Mouse (Mus musculus) hindbrain, embryonic 12.5 days (tissue): Measurements from ENCODE around the gene Lingo2. TPM values are rescaled to one million over a fixed set of nuclear protein-coding genes. Genes with fewer than 3 reads are reported as not detected.

Experiments
- ATAC-seq: fragments of 200-750 bp; cut with Nextera tagmentation; 2 replicates; pipeline ENCODE4 v1.8.0; 2017; ENCODE audit warnings: moderate TSS enrichment; ENCODE audit not compliant: low FRiP score
- H3K27ac ChIP-seq: fragments of 300-500 bp; sonication (generic); 2 replicates; pipeline ENCODE4 v1.5.1; 2016; ENCODE audit warnings: mild to moderate bottlenecking
- H3K27me3 ChIP-seq: fragments of 300-500 bp; sonication (generic); 2 replicates; pipeline ENCODE4 v1.6.1; 2016; ENCODE audit warnings: mild to moderate bottlenecking
- H3K36me3 ChIP-seq: fragments of 300-500 bp; sonication (generic); 2 replicates; pipeline ENCODE4 v1.6.1; 2016; ENCODE audit warnings: mild to moderate bottlenecking
- H3K4me1 ChIP-seq: fragments of 300-500 bp; sonication (generic); 2 replicates; pipeline ENCODE4 v1.6.1; 2016
- H3K4me2 ChIP-seq: fragments of 300-500 bp; sonication (generic); replicated peaks from 2 replicates; pipeline ENCODE4 v1.6.1; 2016; ENCODE audit warnings: mild to moderate bottlenecking
- H3K4me3 ChIP-seq: fragments of 300-500 bp; sonication (generic); 2 replicates; pipeline ENCODE4 v1.5.1; 2016; ENCODE audit warnings: mild to moderate bottlenecking
- H3K9ac ChIP-seq: fragments of 300-500 bp; sonication (generic); 2 replicates; pipeline ENCODE4 v1.6.1; 2016; ENCODE audit warnings: mild to moderate bottlenecking, moderate library complexity
- H3K9me3 ChIP-seq: fragments of 300-500 bp; sonication (generic); replicated peaks from 2 replicates; pipeline ENCODE4 v1.6.1; 2016; ENCODE audit warnings: mild to moderate bottlenecking
- WGBS: fragments of 180-500 bp; shearing (Covaris S2); methylation state at CpG from one replicate; pipeline ENCODE4 v1.1.7; 2016; 5-methylcytosine and 5-hydroxymethylcytosine counted together
- polyA plus RNA-seq: library from polyadenylated mRNA; unstranded; fragments of >200 nt; fragmentation: Nextera tagmentation; extraction: Ambion mirVana; gene quantifications from 2 replicates; pipeline ENCODE4 v1.2.1, GENCODE M21; 2016

Lingo2 gene
- polyA plus RNA-seq, 1 experiment from 2014 or later: 12.4 TPM

GRCm38 (mm10) chr4:36490255-36490654, 461.3 kb downstream of the Lingo2 start:
- WGBS: 80% methylated on average over 1 of the region's 1 CpGs
- Histone ChIP-seq H3K9ac (no peak overlapping the region), H3K36me3 (no peaks in the 10 kb centered on the region), H3K4me3 (no peak overlapping the region), H3K9me3 (no peaks in the 10 kb centered on the region), H3K27ac (no peak overlapping the region), H3K4me1 (no peaks in the 10 kb centered on the region), H3K4me2 (no peak overlapping the region), H3K27me3 (no peaks in the 10 kb centered on the region)
- ATAC-seq: no peak

GRCm38 (mm10) chr4:36435211-36435610, 516.3 kb downstream of the Lingo2 start:
- Histone ChIP-seq H3K4me1 (no peaks in the 10 kb centered on the region), H3K4me3 (no peak overlapping the region), H3K36me3 (no peaks in the 10 kb centered on the region), H3K27me3 (no peaks in the 10 kb centered on the region), H3K9me3 (no peaks in the 10 kb centered on the region), H3K9ac (no peak overlapping the region), H3K27ac (no peak overlapping the region), H3K4me2 (no peak overlapping the region)
- no peak for ATAC-seq
- 89% methylated on average over 3 of the region's 3 CpGs for WGBS

- H3K27ac ChIP-seq: no peak overlapping the region
- H3K4me3 ChIP-seq: no peak overlapping the region
- H3K4me1 ChIP-seq: 0 out of 2 replicates have a peak, but pooled peaks cover 2% of the 10 kb centered on the region
- H3K27me3 ChIP-seq: no peaks in the 10 kb centered on the region
- H3K9ac ChIP-seq: no peak overlapping the region
- H3K9me3 ChIP-seq: no peaks in the 10 kb centered on the region
- whole genome bisulfite sequencing: 44% methylated on average over 5 of the region's 5 CpGs
- no peaks in the 10 kb centered on the region for H3K36me3 ChIP-seq
- ATAC-seq: peak; percentile 83
- no peak overlapping the region for H3K4me2 ChIP-seq
Measured at GRCm38 (mm10) chr4:36426192-36426591, 525.4 kb downstream of the Lingo2 start.

GRCm38 (mm10) chr4:36407350-36407749, 544.2 kb downstream of the Lingo2 start:
- 81% methylated on average over 3 of the region's 3 CpGs for WGBS
- ATAC-seq: no peak
- H3K4me1 ChIP-seq: no peaks in the 10 kb centered on the region
- H3K4me2 ChIP-seq: no peak overlapping the region
- no peak overlapping the region for H3K9ac ChIP-seq
- no peak overlapping the region for H3K4me3 ChIP-seq
- no peak overlapping the region for H3K27ac ChIP-seq
- no peaks in the 10 kb centered on the region for H3K27me3 ChIP-seq
- H3K9me3 ChIP-seq: no peaks in the 10 kb centered on the region
- no peaks in the 10 kb centered on the region for H3K36me3 ChIP-seq

- ATAC-seq: no peak
- no peaks in the 10 kb centered on the region for H3K9me3 ChIP-seq
- WGBS: 83% methylated on average over 3 of the region's 3 CpGs
- no peak overlapping the region for H3K4me2 ChIP-seq
- no peaks in the 10 kb centered on the region for H3K4me1 ChIP-seq
- no peak overlapping the region for H3K9ac ChIP-seq
- H3K27me3 ChIP-seq: no peaks in the 10 kb centered on the region
- no peaks in the 10 kb centered on the region for H3K36me3 ChIP-seq
- no peak overlapping the region for H3K27ac ChIP-seq
- H3K4me3 ChIP-seq: no peak overlapping the region
Measured at GRCm38 (mm10) chr4:36368925-36369324, 582.6 kb downstream of the Lingo2 start.

- no peaks in the 10 kb centered on the region for H3K27me3 ChIP-seq
- no peak overlapping the region for H3K4me3 ChIP-seq
- no peaks in the 10 kb centered on the region for H3K36me3 ChIP-seq
- ATAC-seq: no peak
- H3K9ac ChIP-seq: no peak overlapping the region
- H3K4me2 ChIP-seq: no peak overlapping the region
- no peaks in the 10 kb centered on the region for H3K9me3 ChIP-seq
- H3K27ac ChIP-seq: no peak overlapping the region
- no peaks in the 10 kb centered on the region for H3K4me1 ChIP-seq
- 70% methylated on average over 2 of the region's 2 CpGs for WGBS
Measured at GRCm38 (mm10) chr4:36354401-36354800, 597.1 kb downstream of the Lingo2 start.

- Histone ChIP-seq H3K9ac (no peak overlapping the region), H3K9me3 (no peaks in the 10 kb centered on the region), H3K4me3 (no peak overlapping the region), H3K27ac (no peak overlapping the region), H3K4me2 (no peak overlapping the region), H3K4me1 (no peaks in the 10 kb centered on the region), H3K36me3 (no peaks in the 10 kb centered on the region), H3K27me3 (no peaks in the 10 kb centered on the region)
- no peak for ATAC-seq
- WGBS: 86% methylated on average over 1 of the region's 1 CpGs
Measured at GRCm38 (mm10) chr4:36331741-36332140, 619.8 kb downstream of the Lingo2 start.

- no peaks in the 10 kb centered on the region for H3K27me3 ChIP-seq
- ATAC-seq: no peak
- H3K9me3 ChIP-seq: no peaks in the 10 kb centered on the region
- H3K4me1 ChIP-seq: no peaks in the 10 kb centered on the region
- H3K36me3 ChIP-seq: no peaks in the 10 kb centered on the region
- H3K9ac ChIP-seq: no peak overlapping the region
- H3K4me3 ChIP-seq: no peak overlapping the region
- H3K27ac ChIP-seq: no peak overlapping the region
- H3K4me2 ChIP-seq: no peak overlapping the region
Measured at GRCm38 (mm10) chr4:36325603-36326002, 625.9 kb downstream of the Lingo2 start.

- ATAC-seq: no peak
- H3K27me3 ChIP-seq: no peaks in the 10 kb centered on the region
- no peaks in the 10 kb centered on the region for H3K4me1 ChIP-seq
- no peaks in the 10 kb centered on the region for H3K9me3 ChIP-seq
- no peak overlapping the region for H3K27ac ChIP-seq
- H3K4me3 ChIP-seq: no peak overlapping the region
- no peak overlapping the region for H3K4me2 ChIP-seq
- no peaks in the 10 kb centered on the region for H3K36me3 ChIP-seq
- H3K9ac ChIP-seq: no peak overlapping the region
- 77% methylated on average over 2 of the region's 2 CpGs for WGBS
Measured at GRCm38 (mm10) chr4:36313067-36313466, 638.5 kb downstream of the Lingo2 start.

- H3K27ac ChIP-seq: no peak overlapping the region
- H3K36me3 ChIP-seq: no peaks in the 10 kb centered on the region
- H3K4me1 ChIP-seq: no peaks in the 10 kb centered on the region
- H3K27me3 ChIP-seq: no peaks in the 10 kb centered on the region
- H3K4me2 ChIP-seq: no peak overlapping the region
- H3K4me3 ChIP-seq: no peak overlapping the region
- WGBS: 88% methylated on average over 6 of the region's 6 CpGs
- no peaks in the 10 kb centered on the region for H3K9me3 ChIP-seq
- no peak for ATAC-seq
- no peak overlapping the region for H3K9ac ChIP-seq
Measured at GRCm38 (mm10) chr4:36311431-36311830, 640.1 kb downstream of the Lingo2 start.

- Histone ChIP-seq H3K9me3 (no peaks in the 10 kb centered on the region), H3K4me1 (no peaks in the 10 kb centered on the region), H3K36me3 (no peaks in the 10 kb centered on the region), H3K4me3 (no peak overlapping the region), H3K9ac (no peak overlapping the region), H3K27me3 (no peaks in the 10 kb centered on the region), H3K4me2 (no peak overlapping the region), H3K27ac (no peak overlapping the region)
- ATAC-seq: no peak
- WGBS: 91% methylated on average over 1 of the region's 1 CpGs
Measured at GRCm38 (mm10) chr4:36305228-36305627, 646.3 kb downstream of the Lingo2 start.

- peak overlapping the region; percentile 47 for H3K4me2 ChIP-seq
- no peaks in the 10 kb centered on the region for H3K27me3 ChIP-seq
- H3K27ac ChIP-seq: no peak overlapping the region
- ATAC-seq: no peak
- H3K36me3 ChIP-seq: no peaks in the 10 kb centered on the region
- no peak overlapping the region for H3K9ac ChIP-seq
- 68% methylated on average over 8 of the region's 8 CpGs for WGBS
- peaks cover 8% of the 10 kb centered on the region for H3K4me1 ChIP-seq
- H3K9me3 ChIP-seq: no peaks in the 10 kb centered on the region
- H3K4me3 ChIP-seq: no peak overlapping the region
Measured at GRCm38 (mm10) chr4:36289701-36290053, 661.9 kb downstream of the Lingo2 start.

GRCm38 (mm10) chr4:36288813-36289700, 662.5 kb downstream of the Lingo2 start:
- Histone ChIP-seq H3K9ac (no peak overlapping the region), H3K4me1 (peaks cover 8% of the 10 kb centered on the region), H3K9me3 (no peaks in the 10 kb centered on the region), H3K4me3 (0 out of 2 replicates have a peak overlapping the region, but pooled peaks have one; percentile 12), H3K36me3 (no peaks in the 10 kb centered on the region), H3K27me3 (no peaks in the 10 kb centered on the region), H3K27ac (no peak overlapping the region), H3K4me2 (peak overlapping the region; percentile 47)
- 17% methylated on average over 17 of the region's 17 CpGs for WGBS
- ATAC-seq: peak; percentile 98
